Mouse (Mus musculus) midbrain, embryonic 13.5 days (tissue): ENCODE measurements around the gene Sptlc2. TPM values are rescaled to one million over a fixed set of nuclear protein-coding genes. Genes with fewer than 3 reads are reported as not detected.

ENCODE experiments used
- ATAC-seq: fragments of 200-750 bp; cut with Nextera tagmentation; 2 replicates; pipeline ENCODE4 v1.8.0; 2017; ENCODE audit warnings: mild to moderate bottlenecking, moderate TSS enrichment, moderate library complexity
- H3K27ac ChIP-seq: fragments of 300-500 bp; sonication (generic); 2 replicates; pipeline ENCODE4 v1.5.1; 2015; ENCODE audit warnings: inconsistent platforms, mild to moderate bottlenecking, moderate library complexity
- H3K27me3 ChIP-seq: fragments of 300-500 bp; sonication (generic); 2 replicates; pipeline ENCODE4 v1.6.1; 2015; ENCODE audit warnings: mild to moderate bottlenecking, inconsistent platforms
- H3K36me3 ChIP-seq: fragments of 300-500 bp; sonication (generic); 2 replicates; pipeline ENCODE4 v1.6.1; 2015; ENCODE audit warnings: mild to moderate bottlenecking, inconsistent platforms
- H3K4me1 ChIP-seq: fragments of 300-500 bp; sonication (generic); replicated peaks from 2 replicates; pipeline ENCODE4 v1.6.1; 2015; ENCODE audit warnings: inconsistent platforms
- H3K4me2 ChIP-seq: fragments of 300-500 bp; sonication (generic); replicated peaks from 2 replicates; pipeline ENCODE4 v1.6.1; 2015; ENCODE audit warnings: moderate library complexity, mild to moderate bottlenecking, inconsistent platforms
- H3K4me3 ChIP-seq: fragments of 300-500 bp; sonication (generic); replicated peaks from 2 replicates; pipeline ENCODE4 v1.5.1; 2015; ENCODE audit warnings: mild to moderate bottlenecking, inconsistent platforms
- H3K9ac ChIP-seq: fragments of 300-500 bp; sonication (generic); replicated peaks from 2 replicates; pipeline ENCODE4 v1.6.1; 2015; ENCODE audit warnings: mild to moderate bottlenecking, inconsistent platforms
- H3K9me3 ChIP-seq: fragments of 300-500 bp; sonication (generic); 2 replicates; pipeline ENCODE4 v1.6.1; 2016; ENCODE audit warnings: mild to moderate bottlenecking, inconsistent platforms
- WGBS: fragments of 180-500 bp; shearing (Covaris S2); methylation state at CpG from one replicate; pipeline ENCODE4 v1.1.7; 2015; 5-methylcytosine and 5-hydroxymethylcytosine counted together
- polyA plus RNA-seq: library from polyadenylated mRNA; unstranded; fragments of >200 nt; fragmentation: Nextera tagmentation; extraction: Ambion mirVana; gene quantifications from 2 replicates; pipeline ENCODE4 v1.2.1, GENCODE M21; 2015

Gene Sptlc2
- polyA plus RNA-seq, 1 experiment from 2014 or later, result 55.5 TPM

DNA sequence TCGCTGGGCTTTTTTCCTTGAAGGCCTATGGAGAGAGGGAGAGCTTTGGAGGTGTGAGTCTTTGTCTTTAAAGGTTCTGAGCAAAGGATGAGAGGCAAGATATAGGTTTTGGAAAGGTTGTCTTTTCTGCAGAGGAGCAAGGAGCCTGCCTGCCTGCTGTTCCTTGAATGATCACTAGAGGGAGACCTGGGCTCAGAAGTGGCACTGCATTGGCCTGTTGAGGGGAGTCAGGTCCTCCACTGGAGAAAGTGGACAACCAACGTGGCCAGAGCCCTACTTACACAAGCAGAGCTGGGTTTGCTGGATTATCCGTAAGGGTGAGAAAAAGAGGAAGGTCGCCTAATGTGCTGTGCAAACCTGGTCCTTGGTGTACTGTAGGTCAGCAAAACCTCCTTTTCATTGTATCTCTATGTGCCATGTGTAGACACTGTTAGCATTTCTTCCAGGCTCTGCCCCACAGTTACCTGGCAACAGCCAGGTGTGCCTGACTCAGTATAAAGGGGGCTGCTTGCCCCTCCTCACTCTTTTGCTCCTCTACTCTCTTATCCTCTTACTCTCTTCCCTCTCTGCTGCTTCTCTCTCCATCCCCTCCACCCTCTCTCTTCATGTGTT lies 25.1 kb upstream of the Sptlc2 start:
- Histone ChIP-seq H3K27me3 (no peaks in the 10 kb centered on the region), H3K9ac (no peak overlapping the region), H3K36me3 (no peaks in the 10 kb centered on the region), H3K9me3 (no peaks in the 10 kb centered on the region), H3K4me3 (no peak overlapping the region), H3K27ac (no peak overlapping the region), H3K4me2 (no peak overlapping the region), H3K4me1 (no peaks in the 10 kb centered on the region)
- 32% methylated on average over 4 of the region's 4 CpGs for WGBS
- ATAC-seq, result peak; percentile 75

DNA sequence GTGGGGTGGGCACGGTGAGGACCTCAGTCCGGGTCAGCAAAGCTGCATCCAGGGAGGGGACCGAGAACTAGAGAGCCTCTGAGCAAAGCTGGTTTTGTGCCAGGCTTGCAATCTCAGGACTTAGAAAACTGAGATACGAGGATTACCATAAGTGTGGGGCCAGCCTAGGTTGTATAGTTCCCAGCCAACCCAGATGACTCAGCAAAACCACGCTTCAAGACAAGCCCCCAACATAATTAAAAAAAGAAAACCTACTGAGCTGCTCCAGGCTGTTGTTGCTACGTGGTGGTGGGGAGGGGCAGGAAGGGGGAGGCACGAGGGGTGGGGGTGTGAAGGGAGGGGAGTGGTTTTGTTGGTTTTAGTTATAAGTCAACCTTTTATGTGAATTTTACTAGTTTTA lies 22.8 kb upstream of the Sptlc2 start:
- H3K36me3 ChIP-seq, result no peaks in the 10 kb centered on the region
- no peak overlapping the region for H3K4me3 ChIP-seq
- H3K9ac ChIP-seq, result no peak overlapping the region
- H3K9me3 ChIP-seq, result no peaks in the 10 kb centered on the region
- no peak overlapping the region for H3K4me2 ChIP-seq
- ATAC-seq, result no peak
- 69% methylated on average over 7 of the region's 7 CpGs for WGBS
- no peak overlapping the region for H3K27ac ChIP-seq
- H3K27me3 ChIP-seq, result no peaks in the 10 kb centered on the region
- no peaks in the 10 kb centered on the region for H3K4me1 ChIP-seq

DNA sequence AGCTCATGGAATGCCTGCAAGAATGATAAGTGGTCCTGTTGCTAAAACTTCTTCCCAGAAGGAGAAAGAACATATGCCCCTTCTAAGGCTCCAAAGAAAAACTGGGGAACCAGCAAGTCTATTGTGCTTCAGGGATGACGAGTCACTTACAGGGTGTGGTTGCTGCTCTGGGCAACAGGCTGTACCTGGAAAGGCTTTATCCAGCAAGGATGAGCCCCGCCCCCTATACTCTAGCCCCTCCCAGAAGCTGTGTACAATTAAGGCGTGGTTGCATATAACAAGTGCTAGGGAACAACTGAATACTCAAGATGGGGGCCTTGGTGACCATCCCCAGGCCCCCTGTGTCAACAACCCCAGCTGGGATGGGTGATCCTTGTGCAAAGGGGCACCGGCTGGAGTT lies 21.0 kb upstream of the Sptlc2 start:
- Histone ChIP-seq H3K36me3 (no peaks in the 10 kb centered on the region), H3K27me3 (no peaks in the 10 kb centered on the region), H3K27ac (no peak overlapping the region), H3K4me2 (no peak overlapping the region), H3K4me3 (no peak overlapping the region), H3K9me3 (no peaks in the 10 kb centered on the region), H3K4me1 (no peaks in the 10 kb centered on the region), H3K9ac (no peak overlapping the region)
- ATAC-seq, result no peak
- 88% methylated on average over 4 of the region's 4 CpGs for WGBS

DNA sequence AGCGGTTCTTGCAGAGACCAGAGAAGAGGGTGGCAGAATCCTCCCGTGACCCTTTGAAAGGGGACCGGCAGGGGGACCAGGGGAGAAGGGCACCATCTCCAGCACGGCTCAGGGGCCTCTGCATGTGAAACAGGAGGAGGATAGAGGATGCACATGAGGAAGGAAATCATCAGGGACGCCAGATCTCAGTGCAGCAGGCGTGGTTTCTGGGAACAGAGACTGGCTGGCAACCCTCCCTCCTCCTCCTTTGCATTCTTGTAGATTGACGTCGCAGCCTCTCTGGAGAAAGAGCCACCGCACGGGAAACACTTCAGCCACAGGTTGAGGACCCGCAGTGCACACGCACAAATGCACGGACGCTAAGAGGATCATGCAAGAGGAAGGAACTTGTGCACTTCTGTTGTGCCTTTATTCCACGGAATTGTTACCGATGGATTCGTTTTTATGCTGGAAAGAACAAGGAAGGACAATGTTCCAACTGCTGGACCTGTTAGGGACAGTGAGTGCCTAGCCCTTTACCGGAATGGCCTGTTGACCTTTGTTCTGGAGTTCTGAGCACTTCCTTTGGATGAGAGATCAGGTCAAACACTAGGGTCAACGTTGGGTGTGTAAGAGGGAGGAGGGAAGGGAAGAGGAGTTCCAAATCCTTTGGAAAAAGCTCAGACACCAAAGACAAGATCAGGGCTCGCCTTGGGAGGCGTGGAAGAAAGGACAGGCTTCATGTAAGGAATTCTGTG lies 19.9 kb upstream of the Sptlc2 start:
- no peaks in the 10 kb centered on the region for H3K9me3 ChIP-seq
- no peaks in the 10 kb centered on the region for H3K27me3 ChIP-seq
- no peak overlapping the region for H3K4me3 ChIP-seq
- H3K36me3 ChIP-seq, result no peaks in the 10 kb centered on the region
- no peak overlapping the region for H3K4me2 ChIP-seq
- no peak for ATAC-seq
- 43% methylated on average over 21 of the region's 21 CpGs for WGBS
- no peak overlapping the region for H3K27ac ChIP-seq
- H3K9ac ChIP-seq, result no peak overlapping the region
- no peaks in the 10 kb centered on the region for H3K4me1 ChIP-seq

DNA sequence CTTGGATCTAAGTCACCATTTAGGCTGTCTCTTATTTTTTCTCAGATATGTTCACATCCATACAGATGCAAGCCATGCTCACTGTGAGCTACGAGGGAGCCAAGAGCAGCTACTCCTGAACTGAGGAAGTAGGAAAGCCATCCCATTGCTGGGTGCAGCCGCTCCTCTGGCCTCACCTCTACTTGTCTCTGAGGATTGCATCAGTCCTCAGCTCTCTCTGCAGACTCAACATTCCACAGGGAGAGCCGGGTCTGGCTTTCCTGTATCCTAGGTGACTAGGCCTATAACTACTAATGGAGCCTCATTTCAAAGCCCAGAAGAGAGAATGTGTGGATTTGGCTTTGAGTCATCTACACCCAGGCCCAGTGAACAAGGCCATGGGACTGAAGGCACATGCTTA lies 17.6 kb upstream of the Sptlc2 start:
- H3K4me1 ChIP-seq, result no peaks in the 10 kb centered on the region
- no peak for ATAC-seq
- 74% methylated on average over 3 of the region's 3 CpGs for WGBS
- no peak overlapping the region for H3K9ac ChIP-seq
- no peaks in the 10 kb centered on the region for H3K36me3 ChIP-seq
- H3K4me3 ChIP-seq, result no peak overlapping the region
- H3K4me2 ChIP-seq, result no peak overlapping the region
- H3K27ac ChIP-seq, result no peak overlapping the region
- no peaks in the 10 kb centered on the region for H3K9me3 ChIP-seq
- no peaks in the 10 kb centered on the region for H3K27me3 ChIP-seq

DNA sequence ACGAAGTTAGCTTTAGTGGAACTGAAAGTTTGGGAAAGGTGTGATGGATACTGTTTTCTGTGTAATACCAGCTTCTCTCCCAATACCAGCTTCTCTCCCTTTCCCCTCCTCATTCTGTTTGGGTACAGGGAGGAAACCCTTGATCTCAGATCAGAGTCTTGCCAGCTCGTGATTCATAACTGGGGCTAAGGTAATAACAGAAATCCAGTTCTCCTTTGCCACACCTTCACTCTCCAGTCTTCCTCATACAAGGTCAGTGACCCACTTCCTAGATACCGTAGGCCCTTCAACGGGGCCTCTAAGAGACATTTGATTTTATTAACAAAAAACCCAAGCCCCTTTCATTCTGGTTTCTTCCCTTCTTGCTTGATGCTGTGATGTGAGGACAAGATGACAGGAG lies 17.0 kb upstream of the Sptlc2 start:
- Histone ChIP-seq H3K4me3 (no peak overlapping the region), H3K4me2 (no peak overlapping the region), H3K27ac (no peak overlapping the region), H3K9me3 (no peaks in the 10 kb centered on the region), H3K9ac (no peak overlapping the region), H3K4me1 (no peaks in the 10 kb centered on the region), H3K27me3 (no peaks in the 10 kb centered on the region), H3K36me3 (no peaks in the 10 kb centered on the region)
- WGBS, result 89% methylated on average over 4 of the region's 4 CpGs
- no peak for ATAC-seq

DNA sequence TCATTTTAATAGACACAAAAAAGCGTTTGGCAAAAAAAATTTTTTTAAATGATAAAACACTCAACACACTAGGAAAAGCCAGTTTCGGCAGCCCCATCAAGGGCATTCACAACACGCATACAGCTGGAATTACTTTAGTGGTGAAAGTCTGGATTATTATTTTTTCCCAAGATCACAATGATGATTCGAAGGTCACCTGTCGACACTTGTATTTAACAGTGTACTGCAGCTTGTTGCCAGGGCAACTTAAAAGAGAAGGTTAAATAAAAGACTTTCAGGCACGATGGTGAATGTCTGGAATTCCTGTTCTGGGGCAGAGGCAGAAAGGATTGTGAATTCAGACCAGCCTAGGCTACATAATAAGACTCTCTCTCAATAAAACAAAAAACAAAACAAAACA lies 13.7 kb upstream of the Sptlc2 start:
- Histone ChIP-seq H3K9me3 (no peaks in the 10 kb centered on the region), H3K27me3 (no peaks in the 10 kb centered on the region), H3K9ac (no peak overlapping the region), H3K4me1 (no peaks in the 10 kb centered on the region), H3K4me3 (no peak overlapping the region), H3K36me3 (no peaks in the 10 kb centered on the region), H3K4me2 (no peak overlapping the region), H3K27ac (no peak overlapping the region)
- 54% methylated on average over 6 of the region's 6 CpGs for WGBS
- no peak for ATAC-seq

DNA sequence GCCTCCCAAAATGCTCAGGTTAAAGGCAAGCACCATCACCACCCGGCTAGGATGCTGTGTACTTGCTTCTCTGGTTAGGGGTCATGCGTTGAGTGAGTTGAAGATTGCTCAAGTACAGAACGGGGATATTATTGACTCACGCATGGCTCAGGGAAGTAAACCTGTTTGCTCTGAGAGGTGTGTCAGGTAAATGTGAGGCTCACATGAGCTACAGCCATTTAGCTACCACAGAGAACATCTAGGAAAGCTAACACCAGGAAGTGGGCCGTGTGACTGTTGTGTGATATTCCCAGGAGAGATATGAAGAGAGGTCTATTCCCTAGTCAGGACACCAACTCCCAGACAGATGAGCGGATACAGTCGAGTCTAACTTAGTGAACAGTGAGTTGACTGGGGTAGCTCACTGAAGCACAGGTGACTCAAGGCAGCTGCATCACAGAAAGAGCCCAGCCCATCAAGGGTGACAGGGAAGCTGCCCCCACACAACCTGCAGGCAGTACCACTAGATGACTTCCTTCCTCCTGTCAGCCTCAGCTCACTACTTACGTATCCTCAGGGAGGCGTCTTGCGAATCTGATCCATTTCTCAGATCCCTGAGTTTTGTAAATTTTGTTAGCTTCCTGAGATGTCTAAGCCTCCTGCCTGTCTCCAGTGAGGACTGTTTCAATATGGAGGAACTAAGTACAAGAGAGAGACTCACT lies 11.1 kb upstream of the Sptlc2 start:
- no peaks in the 10 kb centered on the region for H3K9me3 ChIP-seq
- WGBS, result 91% methylated on average over 10 of the region's 10 CpGs
- H3K4me1 ChIP-seq, result no peaks in the 10 kb centered on the region
- H3K27me3 ChIP-seq, result no peaks in the 10 kb centered on the region
- H3K4me2 ChIP-seq, result no peak overlapping the region
- no peak overlapping the region for H3K27ac ChIP-seq
- no peaks in the 10 kb centered on the region for H3K36me3 ChIP-seq
- H3K9ac ChIP-seq, result no peak overlapping the region
- ATAC-seq, result no peak
- no peak overlapping the region for H3K4me3 ChIP-seq

DNA sequence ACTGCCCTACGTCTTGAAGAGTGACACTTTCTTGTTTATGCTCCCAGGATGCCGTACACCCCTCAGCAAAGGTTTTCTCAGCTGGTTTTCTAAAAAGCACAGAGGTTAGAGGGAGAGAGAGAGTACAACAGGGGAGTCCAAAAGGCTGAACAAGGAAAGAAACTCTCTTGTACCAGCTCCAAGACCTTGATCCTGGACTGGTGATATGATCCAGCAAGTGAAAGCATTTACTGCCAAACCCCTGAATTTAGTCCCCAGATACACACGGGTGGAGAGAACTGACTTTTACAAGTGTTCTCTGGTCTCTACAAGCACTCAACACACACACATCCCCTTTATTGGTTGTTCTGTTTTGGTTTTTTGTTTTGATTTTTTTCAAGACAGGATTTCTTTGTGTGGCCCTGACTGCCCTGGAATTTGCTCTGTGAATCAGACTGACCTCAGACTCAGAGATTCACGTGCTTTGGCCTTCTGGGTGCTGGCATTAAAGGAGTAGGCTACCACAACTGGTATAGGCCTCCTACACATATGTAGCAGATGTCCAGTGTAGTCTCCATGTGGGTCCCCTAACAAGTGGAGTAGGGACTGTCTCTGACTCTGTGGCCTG lies 9.8 kb upstream of the Sptlc2 start:
- no peaks in the 10 kb centered on the region for H3K9me3 ChIP-seq
- no peak overlapping the region for H3K27ac ChIP-seq
- no peaks in the 10 kb centered on the region for H3K4me1 ChIP-seq
- ATAC-seq, result no peak
- H3K27me3 ChIP-seq, result no peaks in the 10 kb centered on the region
- no peaks in the 10 kb centered on the region for H3K36me3 ChIP-seq
- H3K9ac ChIP-seq, result no peak overlapping the region
- H3K4me2 ChIP-seq, result no peak overlapping the region
- no peak overlapping the region for H3K4me3 ChIP-seq
- WGBS, result 80% methylated on average over 4 of the region's 4 CpGs

DNA sequence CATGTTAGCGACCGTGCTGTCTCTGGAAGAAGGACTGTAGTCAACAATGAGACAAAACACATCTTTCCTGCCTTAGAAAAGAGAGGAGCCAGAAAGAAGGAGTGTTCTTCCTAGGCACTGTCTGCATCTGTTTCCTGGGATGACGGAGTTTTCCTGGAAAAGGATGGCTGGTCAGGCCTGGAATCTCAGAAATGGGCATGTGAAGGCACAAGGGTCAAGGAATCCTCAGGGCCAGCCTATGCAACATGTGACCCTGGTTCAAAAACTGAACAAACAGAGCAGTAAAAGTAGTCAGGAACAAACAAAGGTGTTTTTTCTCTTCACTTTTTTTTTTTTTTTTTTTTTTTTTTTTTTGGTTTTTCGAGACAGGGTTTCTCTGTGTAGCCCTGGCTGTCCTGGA lies 9.0 kb upstream of the Sptlc2 start:
- Histone ChIP-seq H3K27me3 (no peaks in the 10 kb centered on the region), H3K9ac (no peak overlapping the region), H3K27ac (no peak overlapping the region), H3K36me3 (no peaks in the 10 kb centered on the region), H3K4me2 (no peak overlapping the region), H3K4me3 (no peak overlapping the region), H3K4me1 (no peaks in the 10 kb centered on the region), H3K9me3 (no peaks in the 10 kb centered on the region)
- ATAC-seq, result no peak
- 88% methylated on average over 4 of the region's 4 CpGs for WGBS

DNA sequence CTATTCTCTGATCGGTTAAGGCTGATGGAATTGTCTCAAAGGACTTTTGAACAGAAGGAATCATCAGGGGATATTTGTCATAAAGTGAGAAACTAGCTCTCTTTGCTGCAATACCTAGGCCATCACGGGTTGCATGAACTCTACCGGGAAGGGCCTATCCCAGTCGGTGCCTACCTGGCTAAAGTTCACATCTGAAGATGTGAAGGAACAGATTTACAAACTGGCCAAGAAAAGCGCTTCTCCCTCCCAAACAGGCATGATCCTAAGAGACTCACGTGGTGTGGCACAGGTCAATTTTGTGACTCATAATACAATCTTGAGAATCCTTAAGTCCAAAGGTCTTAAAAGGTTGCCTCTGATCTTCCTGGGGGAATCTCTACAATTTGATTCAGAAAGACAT lies 6.2 kb upstream of the Sptlc2 start:
- no peaks in the 10 kb centered on the region for H3K4me1 ChIP-seq
- no peaks in the 10 kb centered on the region for H3K9me3 ChIP-seq
- 83% methylated on average over 6 of the region's 6 CpGs for WGBS
- H3K36me3 ChIP-seq, result no peaks in the 10 kb centered on the region
- H3K27ac ChIP-seq, result no peak overlapping the region
- H3K27me3 ChIP-seq, result peaks cover 5% of the 10 kb centered on the region; the same call in 1 of the 2 replicates
- no peak overlapping the region for H3K4me3 ChIP-seq
- H3K9ac ChIP-seq, result no peak overlapping the region
- no peak overlapping the region for H3K4me2 ChIP-seq
- no peak for ATAC-seq

DNA sequence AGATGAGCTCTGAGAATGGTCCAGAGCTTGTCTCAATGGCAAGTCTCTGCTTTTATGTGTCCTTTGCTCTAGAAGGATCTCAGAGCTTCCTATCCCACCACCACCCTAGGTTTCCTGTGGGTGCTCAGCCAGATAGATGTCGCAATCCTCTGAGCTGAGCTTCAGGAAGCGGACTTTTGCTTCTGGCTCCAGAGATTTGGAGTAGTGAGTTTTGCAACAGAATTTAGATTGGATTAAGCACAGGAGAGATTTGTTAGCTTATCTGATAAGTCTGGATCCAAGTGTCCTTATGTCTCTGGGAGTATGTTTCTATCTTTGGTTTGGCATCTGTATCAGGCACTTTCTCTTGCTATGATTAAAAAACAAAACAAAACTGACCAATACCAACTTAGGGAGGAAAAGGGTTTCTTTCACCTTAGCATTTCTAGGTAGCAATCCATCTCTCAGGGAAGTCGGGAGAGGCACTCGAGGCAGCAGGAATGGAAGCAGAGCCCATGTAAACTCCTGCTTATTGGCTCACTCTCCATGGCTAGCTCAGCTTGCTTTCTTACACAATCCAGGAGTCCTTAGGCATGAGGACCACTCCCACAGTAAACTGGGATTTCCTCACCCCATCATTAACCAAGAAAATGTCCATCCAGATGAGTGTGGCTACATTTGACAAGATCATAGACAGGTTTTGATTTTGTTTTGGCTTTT lies 5.4 kb upstream of the Sptlc2 start:
- no peak for ATAC-seq
- no peaks in the 10 kb centered on the region; the same call in 1 of the 2 replicates for H3K4me1 ChIP-seq
- H3K36me3 ChIP-seq, result no peaks in the 10 kb centered on the region

More for the DNA sequence above, 5.4 kb upstream of the Sptlc2 start:
- no peak overlapping the region for H3K9ac ChIP-seq
- no peak overlapping the region for H3K4me3 ChIP-seq
- no peak overlapping the region for H3K27ac ChIP-seq
- H3K9me3 ChIP-seq, result no peaks in the 10 kb centered on the region
- H3K27me3 ChIP-seq, result peaks cover 5% of the 10 kb centered on the region; the same call in 1 of the 2 replicates
- no peak overlapping the region for H3K4me2 ChIP-seq
- 86% methylated on average over 4 of the region's 4 CpGs for WGBS
